Mouse (Mus musculus) testis, adult 2 months (tissue): ENCODE data around the gene Caskin1.

Source experiments
- CTCF ChIP-seq: fragments of 200-500 bp; IDR thresholded peaks from 2 replicates; pipeline ENCODE4 v1.5.1; 2012; ENCODE audit warnings: low read depth, mild to moderate bottlenecking, inconsistent platforms, low read length, moderate library complexity; ENCODE audit not compliant: control insufficient read depth, insufficient read depth, insufficient replicate concordance
- POLR2A ChIP-seq: fragments of 200-500 bp; IDR thresholded peaks from 2 replicates; pipeline ENCODE4 v1.6.1; 2012; ENCODE audit warnings: low read depth, mild to moderate bottlenecking, inconsistent platforms, low read length, moderate library complexity; ENCODE audit not compliant: control insufficient read depth

DNA sequence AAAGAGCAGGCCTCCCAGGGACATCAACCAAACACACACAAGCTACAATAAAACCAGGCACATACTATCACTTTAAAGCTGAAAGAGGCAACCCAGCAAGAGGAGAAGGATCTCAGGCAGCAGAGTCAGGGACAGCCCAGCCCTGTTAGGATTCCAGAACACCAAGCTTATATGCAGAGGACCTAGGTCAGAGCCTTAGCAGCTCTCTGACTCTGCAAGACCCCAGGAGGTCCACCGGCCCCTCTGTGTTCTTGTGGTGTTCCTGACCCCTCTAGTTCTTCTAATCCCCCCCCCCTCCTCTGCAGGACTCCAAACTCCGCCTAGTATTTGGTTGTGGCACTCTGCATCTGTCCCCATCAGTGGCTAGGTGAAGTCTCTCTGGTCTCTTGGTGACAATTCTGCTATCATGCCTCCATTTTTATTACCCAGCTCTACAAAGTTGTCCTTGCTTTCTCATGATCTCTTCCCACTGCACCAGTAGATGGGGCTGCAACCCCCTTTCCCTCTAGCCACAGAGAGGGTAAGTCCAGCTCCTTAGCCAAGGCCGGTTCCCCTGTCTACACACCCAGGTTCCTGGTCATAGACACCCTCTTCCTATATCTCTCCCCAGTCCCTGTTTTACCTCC lies 8.1 kb upstream of the Caskin1 start:
- TF ChIP-seq CTCF (no peak), POLR2A (no peak)
